Mouse (Mus musculus) CH12.LX (cell line): ENCODE measurements around the gene Ndufaf3. TPM values are rescaled to one million over a fixed set of nuclear protein-coding genes. Genes with fewer than 3 reads are reported as not detected.

ENCODE experiments used
- DNase-seq: peaks from one replicate; pipeline ENCODE4 v3.0.0-alpha.2; 2013; ENCODE audit errors: extremely low read depth
- H3K27ac ChIP-seq: 2 replicates; pipeline ENCODE4 v1.5.1; 2012; ENCODE audit warnings: low read depth, mild to moderate bottlenecking, control low read depth, moderate library complexity; ENCODE audit not compliant: insufficient read depth
- H3K27me3 ChIP-seq: replicated peaks from 2 replicates; pipeline ENCODE3; 2012; ENCODE audit warnings: inconsistent platforms
- H3K36me3 ChIP-seq, 2 experiments: replicated peaks in 1 of 2; 2 replicates each; pipeline versions ENCODE3 to v1.6.1; 2012; ENCODE audit warnings: inconsistent platforms in 1 of 2, low read length in 1 of 2, mild to moderate bottlenecking in 1 of 2, mixed read lengths in 1 of 2, moderate library complexity in 1 of 2; ENCODE audit not compliant: control insufficient read depth in 1 of 2, insufficient read depth in 1 of 2
- H3K4me1 ChIP-seq, 2 experiments: 2 replicates each; pipeline ENCODE4 v1.6.1; 2012; ENCODE audit warnings: inconsistent platforms in 1 of 2, moderate library complexity in 1 of 2; ENCODE audit not compliant: insufficient read depth in 2 of 2, control insufficient read depth in 1 of 2
- H3K4me2 ChIP-seq: 2 replicates; pipeline ENCODE4 v1.6.1; 2012; ENCODE audit warnings: low read depth, mild to moderate bottlenecking, control low read depth; ENCODE audit not compliant: poor library complexity, insufficient read depth, severe bottlenecking
- H3K4me3 ChIP-seq, 3 experiments: fragments of 150-350 bp in 1 of 3; sonication (generic) in 1 of 3; replicated peaks in 1 of 3; 2 replicates each; pipeline versions ENCODE3 to v1.5.1; 2011 to 2012; ENCODE audit warnings: low read depth in 2 of 3, low read length in 2 of 3, mild to moderate bottlenecking in 2 of 3, moderate library complexity in 2 of 3, control low read depth in 1 of 3, improper control_type of control experiment in 1 of 3, inconsistent platforms in 1 of 3, mixed read lengths in 1 of 3; ENCODE audit not compliant: poor library complexity in 1 of 3
- H3K79me2 ChIP-seq: replicated peaks from 2 replicates; pipeline ENCODE4 v1.6.1; 2012; ENCODE audit warnings: mild to moderate bottlenecking, moderate library complexity; ENCODE audit not compliant: control insufficient read depth, poor library complexity, insufficient read depth, severe bottlenecking; ENCODE audit errors: extremely low read depth
- H3K9ac ChIP-seq: 2 replicates; pipeline ENCODE4 v1.6.1; 2012; ENCODE audit warnings: low read depth, mild to moderate bottlenecking, control low read depth, moderate library complexity; ENCODE audit not compliant: insufficient read depth
- H3K9me3 ChIP-seq: replicated peaks from 2 replicates; pipeline ENCODE3; 2012; ENCODE audit warnings: low read length, inconsistent platforms, mixed read lengths
- CHD1 ChIP-seq: IDR thresholded peaks from 2 replicates; pipeline ENCODE4 v1.6.1; 2012; ENCODE audit warnings: low read depth, low read length, improper control_type of control experiment, inconsistent platforms
- CHD2 ChIP-seq: IDR thresholded peaks from 2 replicates; pipeline ENCODE4 v1.6.1; 2011; ENCODE audit warnings: low read length, improper control_type of control experiment
- CTCF ChIP-seq, 2 experiments: IDR thresholded peaks in 1 of 2; conservative IDR thresholded peaks in 1 of 2; 2 replicates each; pipeline ENCODE4 v1.5.1; 2011 to 2012; ENCODE audit warnings: low read depth in 2 of 2, low read length in 2 of 2, improper control_type of control experiment in 1 of 2, inconsistent platforms in 1 of 2, mild to moderate bottlenecking in 1 of 2, moderate library complexity in 1 of 2
- EP300 ChIP-seq: IDR thresholded peaks from 2 replicates; pipeline ENCODE4 v1.6.1; 2011; ENCODE audit warnings: low read length, improper control_type of control experiment
- ETS1 ChIP-seq: conservative IDR thresholded peaks from 2 replicates; pipeline ENCODE4 v1.6.1; 2012; ENCODE audit warnings: low read depth, mild to moderate bottlenecking, inconsistent platforms, low read length, improper control_type of control experiment, moderate library complexity
- HCFC1 ChIP-seq: IDR thresholded peaks from 2 replicates; pipeline ENCODE4 v1.6.1; 2012; ENCODE audit warnings: low read depth, mild to moderate bottlenecking, inconsistent platforms, low read length, improper control_type of control experiment
- IRF4 ChIP-seq: IDR thresholded peaks from 2 replicates; pipeline ENCODE4 v1.6.1; 2014; ENCODE audit warnings: low read depth, mild to moderate bottlenecking, inconsistent platforms, low read length, improper control_type of control experiment
- JUN ChIP-seq: IDR thresholded peaks from 2 replicates; pipeline ENCODE4 v1.6.1; 2011; ENCODE audit warnings: low read depth, mild to moderate bottlenecking, low read length, improper control_type of control experiment, moderate library complexity; ENCODE audit not compliant: insufficient read depth
- JUND ChIP-seq: conservative IDR thresholded peaks from 2 replicates; pipeline ENCODE4 v1.6.1; 2011; ENCODE audit warnings: low read depth, low read length, improper control_type of control experiment
- KAT2A ChIP-seq: IDR thresholded peaks from 2 replicates; pipeline ENCODE4 v1.6.1; 2012; ENCODE audit warnings: low read length, improper control_type of control experiment, inconsistent platforms; ENCODE audit not compliant: insufficient replicate concordance
- MAX ChIP-seq: IDR thresholded peaks from 2 replicates; pipeline ENCODE4 v1.6.1; 2011; ENCODE audit warnings: low read length, improper control_type of control experiment
- MAZ ChIP-seq: IDR thresholded peaks from 2 replicates; pipeline ENCODE4 v1.6.1; 2012; ENCODE audit warnings: low read depth, mild to moderate bottlenecking, inconsistent platforms, low read length, improper control_type of control experiment, moderate library complexity
- MXI1 ChIP-seq: IDR thresholded peaks from 2 replicates; pipeline ENCODE4 v1.6.1; 2011; ENCODE audit warnings: mild to moderate bottlenecking, low read depth, low read length, improper control_type of control experiment
- MYC ChIP-seq: IDR thresholded peaks from 2 replicates; pipeline ENCODE4 v1.6.1; 2011; ENCODE audit warnings: low read depth, mild to moderate bottlenecking, improper control_type of control experiment, low read length
- NELFE ChIP-seq: IDR thresholded peaks from 2 replicates; pipeline ENCODE4 v1.6.1; 2011; ENCODE audit warnings: low read depth, low read length, improper control_type of control experiment
- NRF1 ChIP-seq: IDR thresholded peaks from 2 replicates; pipeline ENCODE4 v1.6.1; 2014; ENCODE audit warnings: low read depth, mild to moderate bottlenecking, inconsistent platforms, low read length, improper control_type of control experiment, moderate library complexity
- PAX5 ChIP-seq: IDR thresholded peaks from 2 replicates; pipeline ENCODE4 v1.6.1; 2012; ENCODE audit warnings: low read length, inconsistent platforms, mixed read lengths
- POLR2A ChIP-seq: IDR thresholded peaks from 2 replicates; pipeline ENCODE4 v1.6.1; 2011; ENCODE audit warnings: low read depth, mild to moderate bottlenecking, improper control_type of control experiment, low read length
- POLR2AphosphoS2 ChIP-seq: IDR thresholded peaks from 2 replicates; pipeline ENCODE4 v1.6.1; 2011; ENCODE audit warnings: low read depth, low read length, improper control_type of control experiment
- SIN3A ChIP-seq: IDR thresholded peaks from 2 replicates; pipeline ENCODE4 v1.6.1; 2012; ENCODE audit warnings: low read length, improper control_type of control experiment, inconsistent platforms
- TBP ChIP-seq: conservative IDR thresholded peaks from 2 replicates; pipeline ENCODE4 v1.6.1; 2011; ENCODE audit warnings: low read depth, low read length, improper control_type of control experiment
- TCF12 ChIP-seq: IDR thresholded peaks from 2 replicates; pipeline ENCODE4 v1.6.1; 2014; ENCODE audit warnings: low read depth, mild to moderate bottlenecking, inconsistent platforms, low read length, improper control_type of control experiment
- UBTF ChIP-seq: IDR thresholded peaks from 2 replicates; pipeline ENCODE4 v1.6.1; 2012; ENCODE audit warnings: low read depth, mild to moderate bottlenecking, inconsistent platforms, low read length, improper control_type of control experiment, moderate library complexity
- ZC3H11A ChIP-seq: IDR thresholded peaks from 2 replicates; pipeline ENCODE4 v1.6.1; 2012; ENCODE audit warnings: low read depth, mild to moderate bottlenecking, inconsistent platforms, low read length, improper control_type of control experiment
- ZKSCAN1 ChIP-seq: IDR thresholded peaks from 2 replicates; pipeline ENCODE4 v1.6.1; 2012; ENCODE audit warnings: low read depth, inconsistent platforms, low read length, improper control_type of control experiment, borderline replicate concordance
- ZMIZ1 ChIP-seq: IDR thresholded peaks from 2 replicates; pipeline ENCODE4 v1.6.1; 2012; ENCODE audit warnings: low read depth, mild to moderate bottlenecking, inconsistent platforms, low read length, improper control_type of control experiment
- dilution Hi-C: fragments of 300-500 bp; cut with MboI; formaldehyde crosslinking; loops from 2 replicates; pipeline ENCODE4 v1.14.3; 2020; ENCODE audit warnings: low sequenced_read_pairs; ENCODE audit not compliant: extremely low pct_unique_long_range_greater_than_20kb, extremely low pct_ligation_motif_present
- in situ Hi-C: fragments of 300-500 bp; cut with MboI; formaldehyde crosslinking; loops from 3 replicates; pipeline ENCODE4 v1.14.3; 2019; ENCODE audit warnings: low sequenced_read_pairs, low pct_ligation_motif_present, low pct_unique_long_range_greater_than_20kb, mixed read lengths
- polyA plus RNA-seq: library from polyadenylated mRNA; unstranded; fragments of >175 nt; gene quantifications from 2 replicates; pipeline ENCODE4 v1.2.1, GENCODE M21; 2012; ENCODE audit warnings: low read depth; ENCODE audit not compliant: insufficient read length
- total RNA-seq, 2 experiments: library from RNA; depleted of rRNA; stranded (reverse); fragments of 300-350 nt in 1 of 2; fragments of >200 nt in 1 of 2; gene quantifications; 2 replicates each; pipeline ENCODE4 v1.2.3; 2012 to 2014

The Ndufaf3 gene
- total and polyA plus RNA-seq, 3 experiments, result 15.7 to 27.2 (median 25.7) TPM

DNA sequence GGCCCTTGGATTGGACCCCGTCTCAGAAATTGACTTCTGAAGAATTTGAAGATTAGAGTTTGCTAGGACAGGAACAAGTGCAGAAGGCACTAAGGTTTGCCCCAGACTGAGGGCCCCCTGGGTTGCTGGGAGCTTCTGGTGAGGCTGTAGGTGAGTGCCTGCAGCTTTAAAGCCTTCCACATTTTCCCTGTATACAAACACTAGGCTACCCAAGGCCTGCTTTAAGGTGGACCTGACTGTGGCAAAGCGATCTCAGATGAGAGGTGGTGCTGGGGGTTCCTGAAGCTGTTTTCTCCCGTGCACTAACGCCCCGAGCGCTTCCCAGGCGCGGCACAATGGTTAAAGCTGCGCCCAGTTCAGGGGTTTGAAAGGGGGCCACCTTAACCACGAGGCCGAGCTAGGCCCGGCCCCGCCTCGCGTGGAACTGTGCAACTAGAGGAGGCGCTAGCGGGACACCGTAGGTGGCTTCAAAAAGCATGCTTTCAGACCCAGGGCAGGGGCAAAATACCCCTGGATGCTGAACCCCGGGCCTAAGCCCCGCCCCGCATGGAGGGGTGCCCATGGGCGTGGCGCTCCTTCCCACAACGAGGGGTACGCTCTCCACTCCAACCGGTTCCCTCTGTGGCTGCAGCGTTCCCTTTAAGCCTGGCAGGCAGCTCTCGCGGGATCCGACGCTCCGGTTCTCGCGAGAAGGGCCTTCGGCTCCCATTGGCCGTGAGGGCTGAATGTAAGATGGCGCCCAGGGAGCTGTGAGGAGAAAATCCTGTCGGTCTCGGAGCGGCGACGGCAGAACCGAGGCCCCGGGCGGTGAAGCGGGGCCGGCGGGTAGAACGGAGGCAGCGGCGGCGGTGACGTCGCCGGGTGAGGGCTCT, 50.6 kb downstream of the Ndufaf3 start, which contains the start of gene Qrich1:
Gene Qrich1 (plus strand): TSS at position 427 of the 872 bp plus-strand sequence.
- Histone ChIP-seq H3K79me2 (peaks cover 36% of the 10 kb centered on the region), H3K4me1 (peaks cover 4 to 34% of the 10 kb centered on the region in 2 experiments; a peak in 3 of 4 replicates), H3K4me2 (peak within 1 kb of the TSS; percentile 39), H3K4me3 (peak within 1 kb of the TSS; percentile 85 to 95 (median 91)), H3K27me3 (no peaks in the 10 kb centered on the region), H3K36me3 (peaks cover 39 to 65% of the 10 kb centered on the region in 2 experiments), H3K9ac (peak within 1 kb of the TSS; percentile 100), H3K9me3 (no peaks in the 10 kb centered on the region), H3K27ac (peak within 1 kb of the TSS; percentile 92)
- in situ Hi-C loops (no loop called here), dilution Hi-C loops (no loop called here)
- DNase-seq, result peak; percentile 97
- TF ChIP-seq TCF12 (peak; percentile 93), CHD2 (peak; percentile 100), MAZ (no peak), ZMIZ1 (peak; percentile 79; the same call in 1 of the 2 replicates), POLR2AphosphoS2 (peak; percentile 87), KAT2A (peak; percentile 28; the same call in 1 of the 2 replicates), MYC (peak; percentile 85; the same call in 1 of the 2 replicates), EP300 (no peak), JUND (no peak), POLR2A (peak; percentile 92), ZKSCAN1 (no peak), NRF1 (peak; percentile 19; the same call in 1 of the 2 replicates), JUN (no peak), MAX (peak; percentile 78), PAX5 (no peak), NELFE (peak; percentile 86), ZC3H11A (no peak), SIN3A (peak; percentile 69; the same call in 1 of the 2 replicates), MXI1 (peak; percentile 82; the same call in 1 of the 2 replicates), CTCF (conservative IDR thresholded peaks at IDR 0.05 in 1 of 2, IDR thresholded peaks at IDR 0.05 in 1 of 2; ENCODE audit: low read depth in 2 of 2, low read length in 2 of 2) (peak in 1 of 2 experiments; percentile 25; a peak in 2 of 4 replicates), TBP (peak; percentile 90), HCFC1 (peak; percentile 85), IRF4 (no peak), ETS1 (no peak), CHD1 (no peak), UBTF (no peak; the same call in 1 of the 2 replicates)

Other genes starting within 250 kb of the Ndufaf3 start
- 506 and 595 TPM in 2 replicates for gene Gpx1, start 228.5 kb downstream of the Ndufaf3 start, total RNA-seq (2012; rRNA removed)
- 750 and 883 TPM in 2 replicates for gene Gpx1, start 228.5 kb downstream of the Ndufaf3 start, total RNA-seq (2014; rRNA removed)
- gene Gpx1, start 228.5 kb downstream of the Ndufaf3 start, polyA plus RNA-seq, result 694 and 813 TPM in 2 replicates
- 72.8 and 74.6 TPM in 2 replicates for gene Usp4, start 219.6 kb downstream of the Ndufaf3 start, total RNA-seq (2012; rRNA removed)
- 50.6 and 52.1 TPM in 2 replicates for gene Usp4, start 219.6 kb downstream of the Ndufaf3 start, total RNA-seq (2014; rRNA removed)
- 86.3 and 93.5 TPM in 2 replicates for gene Usp4, start 219.6 kb downstream of the Ndufaf3 start, polyA plus RNA-seq
- 0.21 TPM in 2 replicates for gene 1700102P08Rik, start 174.6 kb downstream of the Ndufaf3 start, total RNA-seq (2012; rRNA removed)
- gene 1700102P08Rik, start 174.6 kb downstream of the Ndufaf3 start, total RNA-seq (2014; rRNA removed), result 0.59 TPM in 1 of 2 replicates, not detected in the other
- gene 1700102P08Rik, start 174.6 kb downstream of the Ndufaf3 start, polyA plus RNA-seq, result 0.26 TPM in 1 of 2 replicates, not detected in the other
- 0.04 TPM in 2 replicates for gene Ccdc36, start 138.9 kb downstream of the Ndufaf3 start, total RNA-seq (2012; rRNA removed)
- gene Ccdc36, start 138.9 kb downstream of the Ndufaf3 start, total RNA-seq (2014; rRNA removed), result 0.13 and 0.20 TPM in 2 replicates
- 0.13 TPM in 1 of 2 replicates, not detected in the other for gene Ccdc36, start 138.9 kb downstream of the Ndufaf3 start, polyA plus RNA-seq
- gene BC048562, start 131.0 kb downstream of the Ndufaf3 start, total RNA-seq (2012; rRNA removed), result not detected in 2 replicates
- gene BC048562, start 131.0 kb downstream of the Ndufaf3 start, total RNA-seq (2014; rRNA removed), result not detected in 2 replicates
- not detected in 2 replicates for gene BC048562, start 131.0 kb downstream of the Ndufaf3 start, polyA plus RNA-seq
- gene Ccdc71, start 106.9 kb downstream of the Ndufaf3 start, total RNA-seq (2012; rRNA removed), result 16.1 and 19.3 TPM in 2 replicates
- 13.0 and 14.5 TPM in 2 replicates for gene Ccdc71, start 106.9 kb downstream of the Ndufaf3 start, total RNA-seq (2014; rRNA removed)
- 29.0 and 33.0 TPM in 2 replicates for gene Ccdc71, start 106.9 kb downstream of the Ndufaf3 start, polyA plus RNA-seq
- 3.1 and 3.5 TPM in 2 replicates for gene Klhdc8b, start 105.9 kb downstream of the Ndufaf3 start, total RNA-seq (2012; rRNA removed)
- 1.9 and 2.6 TPM in 2 replicates for gene Klhdc8b, start 105.9 kb downstream of the Ndufaf3 start, total RNA-seq (2014; rRNA removed)
- 3.4 and 5.2 TPM in 2 replicates for gene Klhdc8b, start 105.9 kb downstream of the Ndufaf3 start, polyA plus RNA-seq
- gene Lamb2, start 87.7 kb downstream of the Ndufaf3 start, total RNA-seq (2012; rRNA removed), result 0.08 and 0.89 TPM in 2 replicates
- gene Lamb2, start 87.7 kb downstream of the Ndufaf3 start, total RNA-seq (2014; rRNA removed), result 0.04 TPM in 1 of 2 replicates, not detected in the other
- gene Lamb2, start 87.7 kb downstream of the Ndufaf3 start, polyA plus RNA-seq, result 0.11 and 0.17 TPM in 2 replicates
- 68.7 and 69.9 TPM in 2 replicates for gene Usp19, start 76.8 kb downstream of the Ndufaf3 start, total RNA-seq (2012; rRNA removed)
- gene Usp19, start 76.8 kb downstream of the Ndufaf3 start, total RNA-seq (2014; rRNA removed), result 36.5 TPM in 2 replicates
- 84.2 and 106 TPM in 2 replicates for gene Usp19, start 76.8 kb downstream of the Ndufaf3 start, polyA plus RNA-seq
- gene Qars, start 59.7 kb downstream of the Ndufaf3 start, total RNA-seq (2012; rRNA removed), result 271 and 322 TPM in 2 replicates
- 188 and 229 TPM in 2 replicates for gene Qars, start 59.7 kb downstream of the Ndufaf3 start, total RNA-seq (2014; rRNA removed)
- 270 and 293 TPM in 2 replicates for gene Qars, start 59.7 kb downstream of the Ndufaf3 start, polyA plus RNA-seq
- gene Qrich1, start 50.6 kb downstream of the Ndufaf3 start, total RNA-seq (2012; rRNA removed), result 104 and 115 TPM in 2 replicates
- gene Qrich1, start 50.6 kb downstream of the Ndufaf3 start, total RNA-seq (2014; rRNA removed), result 117 and 118 TPM in 2 replicates
- 61.5 and 72.1 TPM in 2 replicates for gene Qrich1, start 50.6 kb downstream of the Ndufaf3 start, polyA plus RNA-seq
- 405 and 494 TPM in 2 replicates for gene Impdh2, start 7.1 kb downstream of the Ndufaf3 start, total RNA-seq (2012; rRNA removed)
- 464 and 485 TPM in 2 replicates for gene Impdh2, start 7.1 kb downstream of the Ndufaf3 start, total RNA-seq (2014; rRNA removed)
- 472 and 483 TPM in 2 replicates for gene Impdh2, start 7.1 kb downstream of the Ndufaf3 start, polyA plus RNA-seq
- gene Dalrd3, start 2.5 kb upstream of the Ndufaf3 start, total RNA-seq (2012; rRNA removed), result 110 and 119 TPM in 2 replicates
- gene Dalrd3, start 2.5 kb upstream of the Ndufaf3 start, total RNA-seq (2014; rRNA removed), result 52.6 and 57.4 TPM in 2 replicates
- 100 and 114 TPM in 2 replicates for gene Dalrd3, start 2.5 kb upstream of the Ndufaf3 start, polyA plus RNA-seq
- gene Wdr6, start 11.3 kb upstream of the Ndufaf3 start, total RNA-seq (2012; rRNA removed), result 14.3 and 17.8 TPM in 2 replicates
- gene Wdr6, start 11.3 kb upstream of the Ndufaf3 start, total RNA-seq (2014; rRNA removed), result 9.1 and 9.8 TPM in 2 replicates
- 14.9 and 16.3 TPM in 2 replicates for gene Wdr6, start 11.3 kb upstream of the Ndufaf3 start, polyA plus RNA-seq
- 9.1 and 11.0 TPM in 2 replicates for gene P4htm, start 30.2 kb upstream of the Ndufaf3 start, total RNA-seq (2012; rRNA removed)
- gene P4htm, start 30.2 kb upstream of the Ndufaf3 start, total RNA-seq (2014; rRNA removed), result 4.8 and 5.4 TPM in 2 replicates
- 7.9 and 9.5 TPM in 2 replicates for gene P4htm, start 30.2 kb upstream of the Ndufaf3 start, polyA plus RNA-seq
- gene Arih2, start 82.0 kb upstream of the Ndufaf3 start, total RNA-seq (2012; rRNA removed), result 28.1 and 29.0 TPM in 2 replicates
- 33.5 and 41.2 TPM in 2 replicates for gene Arih2, start 82.0 kb upstream of the Ndufaf3 start, total RNA-seq (2014; rRNA removed)
- gene Arih2, start 82.0 kb upstream of the Ndufaf3 start, polyA plus RNA-seq, result 35.3 and 36.6 TPM in 2 replicates
- 15.9 and 20.9 TPM in 2 replicates for gene Slc25a20, start 94.7 kb upstream of the Ndufaf3 start, total RNA-seq (2012; rRNA removed)
- 18.9 and 20.8 TPM in 2 replicates for gene Slc25a20, start 94.7 kb upstream of the Ndufaf3 start, total RNA-seq (2014; rRNA removed)
- 16.7 and 18.6 TPM in 2 replicates for gene Slc25a20, start 94.7 kb upstream of the Ndufaf3 start, polyA plus RNA-seq
- gene Prkar2a, start 121.9 kb upstream of the Ndufaf3 start, total RNA-seq (2012; rRNA removed), result 14.9 and 18.8 TPM in 2 replicates
- gene Prkar2a, start 121.9 kb upstream of the Ndufaf3 start, total RNA-seq (2014; rRNA removed), result 10.1 and 13.6 TPM in 2 replicates
- gene Prkar2a, start 121.9 kb upstream of the Ndufaf3 start, polyA plus RNA-seq, result 41.4 and 44.4 TPM in 2 replicates
- 17.5 and 27.2 TPM in 2 replicates for gene Ip6k2, start 216.4 kb upstream of the Ndufaf3 start, total RNA-seq (2012; rRNA removed)
- gene Ip6k2, start 216.4 kb upstream of the Ndufaf3 start, total RNA-seq (2014; rRNA removed), result 22.6 and 23.6 TPM in 2 replicates
- 28.4 and 31.4 TPM in 2 replicates for gene Ip6k2, start 216.4 kb upstream of the Ndufaf3 start, polyA plus RNA-seq
- gene Nckipsd, start 240.9 kb upstream of the Ndufaf3 start, total RNA-seq (2012; rRNA removed), result 4.4 and 6.6 TPM in 2 replicates
- 5.1 and 6.4 TPM in 2 replicates for gene Nckipsd, start 240.9 kb upstream of the Ndufaf3 start, total RNA-seq (2014; rRNA removed)
- 11.9 and 13.2 TPM in 2 replicates for gene Nckipsd, start 240.9 kb upstream of the Ndufaf3 start, polyA plus RNA-seq